Mouse (Mus musculus): ENCODE results near the gene Bcl2a1b.
"Not testable (repeated sequence)": the region's sequence is repeated elsewhere in the genome, so short reads cannot be mapped to it uniquely, and the experiment has no call there.

The Bcl2a1b gene

DNA sequence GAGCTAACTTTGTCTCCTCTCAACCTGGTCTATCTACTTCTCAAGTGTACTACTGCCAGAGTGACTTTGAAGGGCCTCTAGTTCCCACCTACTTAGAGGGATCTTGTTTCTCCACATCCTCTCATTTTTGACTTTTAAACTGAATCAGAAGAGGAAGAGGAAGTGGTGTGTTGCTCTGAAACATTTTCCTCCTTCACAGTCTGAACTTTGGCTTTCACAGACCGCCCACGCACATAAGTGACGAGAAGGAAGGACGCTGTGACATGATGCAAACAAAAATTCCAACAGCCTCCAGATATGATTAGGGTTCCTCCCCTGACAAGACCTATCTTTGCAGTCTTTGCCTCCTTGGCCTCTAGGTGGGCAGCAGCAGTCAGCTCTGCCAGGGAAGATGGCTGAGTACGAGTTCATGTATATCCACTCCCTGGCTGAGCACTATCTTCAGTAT, at the start of gene Bcl2a1b, which contains the start of gene Gm29094:
Bcl2a1b (plus strand) TSS at position 241 of the 448 bp plus-strand sequence.
Gm29094 (plus strand) TSS at position 411 of the 448 bp plus-strand sequence.
- peak; percentile 70 for DNase-seq (ENCODE audit: low read depth, low spot score)

DNA sequence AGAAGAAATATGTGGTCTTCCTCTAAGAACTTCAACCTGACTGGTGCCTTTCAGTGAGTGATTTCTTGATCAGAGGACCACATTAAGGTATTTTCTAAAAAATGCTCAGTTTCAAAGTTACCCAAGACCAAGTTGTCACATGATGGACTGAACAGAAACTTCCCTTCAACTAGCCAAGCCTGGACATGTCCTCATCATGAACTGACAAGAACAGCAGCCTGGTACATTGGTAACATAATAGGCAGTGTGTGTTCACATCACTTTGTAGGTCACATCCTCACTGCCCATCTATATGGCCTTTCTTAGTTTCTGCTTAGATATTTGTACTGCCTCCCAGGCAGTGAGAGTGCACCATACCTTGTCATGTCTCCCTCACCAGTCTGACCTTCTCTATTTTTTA, 26.5 kb upstream of the Bcl2a1b start:
- not testable (repeated sequence) for DNase-seq (ENCODE audit: low read depth, low spot score)

DNA sequence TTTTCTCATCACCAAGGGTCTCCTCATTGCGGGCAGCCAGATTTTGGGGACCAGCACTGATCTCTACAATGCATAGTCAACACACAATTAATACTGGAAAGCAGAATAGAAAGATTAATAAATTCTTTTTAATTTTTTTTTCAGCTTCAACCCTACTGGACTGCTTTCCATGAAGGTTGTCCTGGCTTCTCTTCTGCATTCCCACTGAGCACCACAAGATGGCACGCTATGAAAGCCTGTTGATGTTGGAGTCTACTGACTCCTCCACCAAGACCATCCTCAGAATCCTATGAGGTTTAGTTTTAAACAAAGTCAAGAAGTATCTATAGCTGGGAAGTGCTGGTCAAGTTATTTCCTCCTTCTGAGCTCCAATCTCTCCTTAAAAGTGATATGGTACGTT, 20.2 kb upstream of the Bcl2a1b start:
- DNase-seq (ENCODE audit: low read depth, low spot score) = peak; percentile 69

DNA sequence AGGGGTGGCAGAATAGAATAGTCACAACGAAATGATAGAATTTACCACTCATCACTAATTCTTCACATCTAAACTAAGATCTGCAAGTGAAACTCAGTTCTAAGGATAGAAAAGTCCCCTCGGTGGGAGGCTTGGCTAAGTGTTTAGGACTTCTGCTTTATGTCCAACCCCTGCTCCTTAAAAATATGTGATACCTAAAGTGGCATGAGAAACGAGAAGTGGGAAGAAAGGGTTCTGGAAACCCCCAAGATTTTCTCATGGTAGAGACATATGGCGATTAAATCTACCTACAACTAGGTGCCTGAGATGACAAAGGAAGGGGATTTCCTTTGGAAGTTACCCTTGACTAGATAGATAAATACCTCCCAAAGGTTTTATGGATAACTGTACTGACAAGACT, 19.5 kb upstream of the Bcl2a1b start:
- DNase-seq (ENCODE audit: low read depth, low spot score) = not testable (repeated sequence)

DNA sequence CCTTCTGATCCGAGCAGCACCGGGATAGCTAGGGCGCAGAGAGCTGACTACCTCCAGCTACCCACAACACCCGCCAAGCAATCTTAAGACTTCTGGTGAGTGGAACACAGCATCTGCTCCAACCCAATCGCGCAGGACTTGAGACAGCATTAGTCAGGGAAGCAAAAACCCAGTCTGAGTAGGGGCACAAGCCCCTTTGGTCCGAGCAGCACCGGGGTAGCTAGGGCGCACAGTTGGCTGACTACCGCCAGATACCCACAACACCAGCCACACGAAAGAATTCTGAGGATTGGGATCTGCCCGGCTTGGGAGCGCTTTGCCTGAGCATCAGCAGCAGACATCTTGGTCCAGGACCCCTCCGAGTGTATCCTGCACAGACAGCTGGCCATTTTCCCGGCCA, 12.0 kb upstream of the Bcl2a1b start:
- DNase-seq (ENCODE audit: low read depth, low spot score) = not testable (repeated sequence)

DNA sequence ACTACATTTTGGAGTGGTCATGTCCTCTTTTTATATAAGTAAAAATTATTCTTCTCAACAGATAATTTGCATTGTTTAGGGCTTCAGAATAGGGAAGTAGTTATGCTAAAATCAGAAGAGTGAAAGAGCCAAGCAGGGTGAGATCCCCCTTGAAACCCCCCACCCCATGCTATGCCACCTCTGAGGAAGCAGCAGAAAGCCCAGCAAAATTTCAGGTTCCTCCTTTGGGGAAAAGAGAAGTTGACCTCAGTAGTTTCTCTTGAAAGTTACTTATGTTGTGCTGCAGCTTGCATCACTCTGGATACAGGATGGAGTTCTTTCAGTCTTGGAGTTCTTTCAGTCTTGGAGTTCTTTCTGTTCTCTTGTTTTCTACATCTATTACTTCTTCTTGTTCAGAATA, 3.5 kb upstream of the Bcl2a1b start:
- not testable (repeated sequence) for DNase-seq (ENCODE audit: low read depth, low spot score)

DNA sequence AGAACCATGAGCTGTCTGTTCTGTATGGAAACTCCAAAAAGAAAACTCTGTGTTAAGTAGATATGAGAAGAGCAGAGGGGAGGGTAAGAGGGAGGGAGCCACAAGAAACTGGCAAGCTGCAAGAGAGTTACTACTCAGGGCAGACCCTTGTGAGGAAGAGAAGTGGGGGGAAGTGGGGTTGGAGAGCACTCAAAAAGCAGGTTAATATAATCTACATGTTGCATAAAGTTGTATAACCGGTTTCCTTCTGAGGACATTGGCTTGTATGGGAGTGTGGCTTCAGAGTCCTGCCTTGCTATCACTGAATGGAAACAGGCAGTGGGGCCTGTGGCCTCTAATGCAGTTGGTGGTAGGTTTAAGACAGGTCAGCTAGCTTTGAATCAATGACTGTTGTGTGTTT, 1.5 kb upstream of the Bcl2a1b start:
- not testable (repeated sequence) for DNase-seq (ENCODE audit: low read depth, low spot score)

DNA sequence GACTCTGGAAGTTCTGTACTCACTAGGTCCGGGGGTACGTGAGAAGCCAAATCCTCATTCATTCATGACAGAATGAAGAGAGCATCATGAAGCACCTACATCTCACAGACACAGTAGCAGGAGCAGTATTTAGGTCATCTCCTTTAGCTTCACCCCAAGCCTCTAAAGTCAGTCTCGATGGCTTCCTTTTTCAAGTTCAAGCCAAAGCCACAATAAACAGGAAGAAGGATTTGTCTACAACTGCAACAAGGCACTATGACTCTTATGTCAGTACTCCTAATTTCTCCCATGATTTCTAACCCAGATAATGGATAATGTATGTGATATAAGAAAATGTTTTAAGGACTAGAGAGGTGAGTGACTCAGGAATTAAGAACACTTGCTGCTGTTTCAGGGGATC, 660 bp upstream of the Bcl2a1b start:
- DNase-seq (ENCODE audit: low read depth, low spot score) = peak; percentile 30

DNA sequence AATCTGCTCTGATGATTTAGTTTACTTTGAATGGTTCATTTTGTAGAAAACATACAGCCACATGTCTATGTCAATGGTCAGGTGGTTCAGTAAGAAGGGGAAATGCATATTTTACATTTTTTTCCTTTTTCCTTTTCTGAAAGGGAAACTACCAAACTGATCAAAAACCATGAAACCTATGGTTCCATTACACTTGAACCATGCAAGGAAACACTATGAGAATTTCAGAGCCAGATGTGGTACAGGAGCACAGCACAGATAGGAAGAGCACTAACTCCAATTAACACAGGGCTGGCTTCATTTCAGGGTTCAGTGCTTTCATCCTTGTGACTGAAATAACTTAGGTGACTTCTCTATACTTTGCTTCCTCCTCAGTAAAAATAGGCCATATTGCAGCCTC, 3.2 kb downstream of the Bcl2a1b start:
- DNase-seq (ENCODE audit: low read depth, low spot score) = peak; percentile 24

DNA sequence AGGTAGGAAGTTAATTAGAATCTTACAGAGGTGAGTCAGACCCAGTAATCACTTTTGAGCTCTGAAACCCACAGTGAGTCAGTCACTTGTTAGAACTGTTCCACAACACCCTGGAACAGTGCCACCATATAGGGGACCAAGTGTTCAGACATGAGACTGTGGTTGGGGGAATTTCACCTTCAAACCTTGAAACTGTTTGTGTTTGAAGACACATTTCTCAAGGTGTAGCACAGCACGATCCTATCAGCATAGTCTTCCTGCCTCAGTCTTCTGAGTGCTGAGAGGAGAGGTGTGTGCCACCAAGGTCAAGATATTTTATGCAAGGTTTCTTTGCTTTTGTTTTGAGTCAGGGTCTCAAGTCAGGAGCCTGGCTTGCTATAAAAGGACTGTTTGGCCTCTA, 9.9 kb downstream of the Bcl2a1b start:
- DNase-seq (ENCODE audit: low read depth, low spot score) = peak; percentile 72

DNA sequence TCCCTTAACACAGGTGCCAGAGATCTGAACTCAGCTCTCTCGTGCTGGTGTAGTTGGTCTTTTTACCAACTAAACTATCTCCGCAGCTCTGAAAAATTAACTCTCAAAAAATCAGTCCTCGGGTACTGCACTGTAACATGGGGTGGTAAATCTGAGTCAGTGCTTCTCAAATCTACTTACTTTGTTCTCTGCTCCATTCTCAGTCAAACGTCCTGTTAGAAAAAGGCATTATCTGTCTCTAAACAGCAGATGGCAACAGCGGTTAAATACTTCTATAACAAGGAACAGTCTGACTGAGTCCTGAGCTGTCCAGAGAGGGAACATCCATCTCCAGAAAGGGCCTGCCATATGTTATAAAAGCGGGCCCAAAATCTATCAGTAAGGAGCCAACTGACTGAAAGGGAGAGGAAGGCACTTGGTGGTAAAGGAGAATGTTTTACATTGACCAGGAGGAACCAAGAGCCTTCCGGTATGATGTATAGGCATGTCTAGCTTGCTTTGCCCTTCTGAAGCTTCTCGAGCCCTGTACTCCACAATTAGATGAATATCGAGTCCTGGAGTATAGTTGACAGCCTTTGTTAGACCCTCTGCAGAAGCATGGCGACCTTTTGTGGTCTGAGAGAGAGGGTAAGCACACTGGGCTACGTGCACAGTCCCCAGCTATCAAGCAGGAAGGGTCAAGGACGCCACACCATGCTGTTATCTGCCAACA, 11.5 kb downstream of the Bcl2a1b start, which contains the start of gene Mthfs:
Mthfs (plus strand) TSS at position 324 of the 712 bp plus-strand sequence.
- DNase-seq (ENCODE audit: low read depth, low spot score) = peak; percentile 32

DNA sequence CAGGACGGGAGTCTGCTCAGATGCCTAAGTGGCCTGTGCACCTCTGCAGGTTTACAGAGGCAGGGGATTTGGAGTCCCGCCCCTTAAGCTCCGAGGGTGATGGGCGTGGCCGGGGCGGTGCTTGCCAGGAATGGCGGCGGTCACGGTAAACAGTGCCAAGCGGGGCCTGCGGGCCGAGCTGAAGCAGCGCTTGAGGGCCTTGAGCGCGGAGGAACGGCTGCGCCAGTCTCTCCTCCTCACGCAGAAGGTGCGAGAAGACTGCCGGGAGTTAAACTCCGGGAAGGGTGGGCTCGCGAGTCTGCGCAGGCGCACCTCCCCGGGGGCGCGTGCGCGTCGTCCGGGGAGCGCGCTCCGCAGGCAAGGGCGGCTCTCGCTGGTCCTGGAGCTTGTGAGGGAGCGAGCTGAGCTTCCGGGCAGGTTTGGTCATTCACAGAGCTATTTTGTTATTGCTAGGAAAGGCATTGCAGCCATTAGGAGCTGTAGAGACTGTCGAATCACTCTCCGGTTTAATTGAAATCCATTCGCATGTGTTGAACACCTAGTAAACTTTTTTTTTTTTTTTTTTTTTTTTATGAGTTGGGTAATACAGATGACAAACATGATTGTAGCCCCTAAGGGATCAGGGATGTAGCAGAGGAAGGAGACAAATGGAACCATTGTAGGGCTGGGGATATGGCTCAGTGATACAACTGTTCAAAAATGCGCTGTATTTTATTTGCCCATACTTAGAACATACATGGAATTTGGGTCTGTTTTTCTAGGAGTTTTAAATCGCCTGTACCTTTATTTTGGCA, 12.3 kb downstream of the Bcl2a1b start:
- DNase-seq (ENCODE audit: low read depth, low spot score) = peak; percentile 22

DNA sequence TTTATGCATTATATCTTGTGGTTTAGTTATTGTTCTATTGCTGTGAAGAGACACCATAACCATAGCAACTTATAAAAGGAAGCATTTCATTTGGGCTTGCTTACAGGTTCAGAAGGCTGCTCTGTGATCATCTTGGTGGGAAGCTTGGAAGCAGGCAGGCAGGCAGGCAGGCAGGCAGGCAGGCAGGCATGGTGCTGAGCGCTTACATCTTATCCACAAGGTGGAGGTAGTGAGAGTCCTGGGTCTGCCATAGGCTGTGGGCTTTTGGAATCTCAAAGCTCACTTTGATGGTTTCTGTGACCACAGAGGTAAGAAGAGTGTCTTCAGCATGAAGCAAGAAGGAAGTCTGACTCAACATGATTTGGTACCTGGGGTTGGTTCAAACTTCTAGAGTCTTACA, 13.4 kb downstream of the Bcl2a1b start:
- DNase-seq (ENCODE audit: low read depth, low spot score) = peak; percentile 51

DNA sequence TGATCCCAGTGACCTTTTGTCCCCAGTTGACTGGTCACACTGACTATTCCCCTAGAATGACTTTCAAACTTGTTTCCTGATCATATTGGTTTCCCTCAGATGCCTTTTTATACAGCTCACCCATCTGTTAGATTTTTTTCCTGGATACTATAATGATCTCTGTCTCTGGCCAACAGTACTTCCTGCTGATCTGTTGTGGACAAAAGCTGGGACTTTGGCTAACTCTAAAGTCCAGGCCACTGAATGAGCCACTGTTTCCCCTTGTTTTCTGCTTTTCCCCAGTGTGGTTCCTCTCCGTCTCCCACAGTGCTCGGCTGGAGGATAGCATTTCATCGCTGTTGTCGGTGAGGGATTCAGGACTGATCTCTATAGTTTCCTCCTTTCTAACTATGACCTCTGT, 19.2 kb downstream of the Bcl2a1b start:
- not testable (repeated sequence) for DNase-seq (ENCODE audit: low read depth, low spot score)

DNA sequence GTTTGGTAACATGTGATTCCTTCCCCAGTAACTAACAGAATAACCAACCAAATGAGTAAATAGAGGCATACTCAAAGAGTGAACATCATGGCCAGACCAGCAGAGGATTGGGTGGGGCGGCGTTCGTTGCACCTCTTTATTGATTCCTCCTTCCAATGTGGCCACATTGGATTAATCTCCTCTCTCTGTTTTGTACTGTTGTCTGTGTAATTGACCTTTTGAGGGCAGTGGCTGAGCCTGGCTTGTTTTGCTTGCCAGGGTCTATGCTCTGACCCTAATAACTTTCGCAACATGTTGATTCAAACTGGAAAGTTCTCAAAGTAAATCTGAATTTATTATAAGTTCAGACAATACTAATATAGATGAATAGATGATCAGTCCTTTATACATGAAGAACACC, 20.7 kb downstream of the Bcl2a1b start:
- DNase-seq (ENCODE audit: low read depth, low spot score) = not testable (repeated sequence)

DNA sequence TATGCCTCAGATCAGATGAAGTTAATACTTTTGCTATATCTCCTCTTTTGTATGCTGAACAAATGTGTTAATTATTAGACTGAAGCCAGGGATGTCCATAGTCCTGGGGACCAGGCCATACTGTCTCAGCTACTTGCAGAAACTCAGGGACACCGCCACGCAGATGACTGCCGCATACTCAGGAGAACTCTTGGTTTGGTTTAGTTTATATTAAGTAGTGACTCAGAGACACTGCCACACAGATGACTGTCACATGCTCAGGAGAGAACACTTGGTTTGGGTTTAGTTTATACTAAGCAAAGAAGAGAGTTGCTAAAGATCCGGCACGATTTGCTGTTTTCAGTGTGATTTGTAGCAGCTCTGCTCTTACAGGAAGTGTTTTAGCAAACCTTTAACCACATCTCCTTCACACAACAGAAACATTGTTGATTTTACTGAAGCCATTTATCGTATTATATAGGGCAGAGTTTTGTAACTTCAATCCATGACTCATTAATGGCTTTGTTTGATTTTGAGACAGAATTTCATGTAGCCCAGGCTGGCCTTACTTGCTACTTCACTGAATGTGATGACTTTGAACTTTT, 21.8 kb downstream of the Bcl2a1b start:
- DNase-seq (ENCODE audit: low read depth, low spot score) = peak; percentile 18

DNA sequence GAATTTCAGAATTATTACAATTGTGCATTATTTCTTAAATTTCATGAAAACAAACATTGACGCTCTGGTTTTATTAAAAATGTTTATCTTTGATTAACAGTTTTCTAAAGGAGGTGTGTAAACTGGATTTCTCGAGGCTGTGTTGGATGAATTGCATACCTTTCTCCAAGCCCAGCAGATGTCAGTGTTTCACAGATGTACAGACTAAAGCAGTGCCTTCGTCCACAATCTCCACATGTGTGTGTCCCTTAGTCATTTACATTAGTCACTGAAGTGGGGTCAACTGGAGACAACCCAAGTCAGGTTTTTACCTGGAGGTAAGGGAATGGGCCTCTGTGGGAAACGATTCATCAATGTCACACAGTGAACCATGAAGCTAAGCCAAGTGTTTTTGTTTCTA, 27.1 kb downstream of the Bcl2a1b start:
- DNase-seq (ENCODE audit: low read depth, low spot score) = peak; percentile 12

DNA sequence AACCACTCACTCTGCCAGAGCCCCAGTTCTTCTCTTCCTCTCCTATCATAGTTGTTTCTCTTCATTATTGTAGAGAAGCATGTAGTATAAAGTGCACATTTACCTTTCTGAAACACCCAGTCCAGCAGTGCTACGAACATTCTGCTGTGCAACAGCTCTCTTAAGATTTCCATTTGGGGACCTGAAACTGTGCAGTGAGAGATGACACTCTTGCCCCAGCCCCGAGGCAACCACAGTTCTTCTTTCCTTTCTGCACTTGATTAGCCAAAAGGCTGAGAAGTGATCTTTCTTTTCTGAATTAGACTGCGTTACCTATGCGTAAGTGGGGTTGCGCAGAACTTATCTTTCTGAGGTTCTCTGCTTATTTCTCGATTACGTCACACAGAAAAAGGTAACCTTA, 29.1 kb downstream of the Bcl2a1b start:
- DNase-seq (ENCODE audit: low read depth, low spot score) = no peak

DNA sequence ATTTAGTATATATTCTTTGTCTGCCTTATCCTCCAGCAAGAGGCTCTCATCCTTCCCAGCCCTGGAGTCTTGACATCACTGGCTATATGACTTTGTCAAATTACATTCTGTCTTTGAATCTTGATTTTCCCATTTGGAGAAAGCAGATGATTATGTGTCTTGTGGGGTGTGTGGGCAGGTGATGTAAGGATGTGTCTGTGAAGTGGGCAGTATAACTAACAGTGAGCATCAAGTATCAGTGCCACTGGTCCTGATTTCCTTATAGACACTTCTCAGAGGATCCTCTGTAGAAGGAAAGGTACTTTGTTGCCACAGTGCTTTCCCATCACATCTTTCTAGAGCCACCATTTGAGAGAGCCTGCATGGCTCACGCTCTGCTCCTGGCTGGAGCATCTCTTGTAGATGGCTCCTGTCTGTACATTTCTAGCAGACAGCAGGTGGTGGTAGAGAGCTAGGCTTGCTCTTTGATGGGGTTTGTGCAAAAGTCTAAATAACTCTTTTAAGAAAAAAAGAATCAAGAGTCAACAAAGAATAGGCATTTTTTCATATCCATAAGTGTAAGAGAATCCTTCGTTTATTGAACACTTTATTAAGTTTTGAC, 32.0 kb downstream of the Bcl2a1b start:
- DNase-seq (ENCODE audit: low read depth, low spot score) = not testable (repeated sequence)

DNA sequence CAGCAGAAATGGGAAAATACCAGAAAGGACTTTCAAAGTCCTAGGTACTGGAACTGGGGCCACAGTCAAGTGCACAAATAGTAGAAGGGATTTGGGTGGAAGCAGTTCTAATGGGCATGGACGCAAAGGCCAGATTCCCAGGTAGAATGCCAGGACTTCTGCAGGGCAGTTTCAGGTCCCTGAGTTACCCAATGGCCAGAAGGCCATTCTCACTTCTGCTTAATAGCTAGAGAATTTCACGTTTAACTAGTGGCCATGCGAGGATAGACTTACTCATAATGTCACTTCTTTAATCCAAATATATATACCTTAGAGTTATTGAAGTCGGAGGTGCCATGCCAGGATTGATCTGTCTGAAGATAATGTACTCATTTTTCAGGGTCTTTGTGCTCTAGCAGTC, 38.1 kb downstream of the Bcl2a1b start:
- not testable (repeated sequence) for DNase-seq (ENCODE audit: low read depth, low spot score)

DNA sequence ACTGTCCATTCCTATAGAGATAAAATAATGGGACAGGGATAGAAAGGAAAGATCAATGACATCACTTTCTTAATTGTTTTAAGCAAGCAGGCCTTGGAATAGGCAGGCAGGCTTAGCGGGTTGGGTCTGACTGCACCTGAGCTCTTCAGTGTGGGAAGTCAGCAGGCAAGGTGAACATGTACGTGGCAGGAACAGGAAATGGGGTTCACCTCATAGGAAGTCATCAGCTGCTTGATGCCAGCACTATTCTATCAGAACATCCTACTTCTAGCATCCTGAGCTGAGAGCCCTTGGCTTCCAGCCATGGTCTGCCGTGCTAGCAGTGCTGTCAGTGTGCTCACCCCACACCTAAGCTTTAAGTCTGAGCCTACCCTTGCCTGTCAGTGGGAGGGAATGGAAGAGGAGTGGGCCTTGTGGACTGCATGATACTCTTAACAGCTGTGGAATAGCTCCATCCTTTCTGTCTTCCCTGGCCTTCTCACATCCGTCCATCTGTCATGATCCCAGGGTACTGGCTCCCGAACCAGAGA, 40.0 kb downstream of the Bcl2a1b start:
- DNase-seq (ENCODE audit: low read depth, low spot score) = not testable (repeated sequence)
